Mouse (Mus musculus): ENCODE results near the gene Epn1. TPM values are rescaled to one million over a fixed set of nuclear protein-coding genes. Genes with fewer than 3 reads are reported as not detected.

Gene Epn1
- polyA plus RNA-seq, 1 experiment = not detected

DNA sequence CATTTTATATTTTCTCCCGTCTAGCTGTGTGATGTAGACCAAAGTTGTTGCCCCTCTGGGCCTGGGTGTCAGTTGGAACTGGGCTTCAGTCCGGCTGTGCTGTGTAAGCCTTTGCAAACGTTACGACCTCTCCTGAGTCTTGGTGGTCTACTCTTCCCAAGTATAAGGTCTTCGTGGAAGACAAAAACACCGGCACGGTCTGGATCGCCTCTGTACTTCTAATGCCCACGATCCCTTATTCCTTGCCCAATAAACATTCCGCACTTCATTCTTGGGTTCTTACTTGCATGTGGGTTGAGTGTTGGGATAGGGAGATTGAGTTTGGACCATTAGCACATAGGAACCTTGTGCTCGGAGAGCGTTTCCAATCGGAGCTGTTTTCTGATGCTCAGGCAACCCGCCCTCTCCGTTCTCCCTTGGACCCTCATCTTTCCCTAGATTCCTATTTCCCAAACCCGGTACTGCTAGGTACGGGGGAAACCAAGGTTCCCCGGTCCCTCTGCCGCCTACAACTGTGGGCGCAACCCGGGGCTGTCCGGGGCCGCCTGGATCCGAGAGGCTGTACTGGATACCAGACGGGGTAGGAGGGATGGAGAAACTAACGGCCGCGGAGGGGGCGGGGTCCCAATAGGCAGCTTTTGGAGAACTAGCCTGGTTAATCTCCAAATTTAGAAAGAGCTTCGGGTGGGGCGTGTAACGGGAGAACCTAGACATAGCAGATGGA lies 26.4 kb upstream of the Epn1 start:
- H3K4me3 ChIP-seq (ENCODE audit: insufficient read depth, low read depth, low read length) = peak overlapping the region; percentile 78
- WGBS = 10% methylated on average over 32 of the region's 32 CpGs
- H3K27ac ChIP-seq (ENCODE audit: insufficient read depth, low read depth, low read length) = no peak overlapping the region
- H3K4me1 ChIP-seq (ENCODE audit: control insufficient read depth, insufficient read depth, low read length) = peaks cover 28% of the 10 kb centered on the region
- no peak for TF ChIP-seq POLR2A (IDR thresholded peaks at IDR 0.05; ENCODE audit: insufficient read depth, low read depth, low read length)
- no peak for TF ChIP-seq CTCF (IDR thresholded peaks at IDR 0.05; ENCODE audit: insufficient read depth, low read depth, low read length)

DNA sequence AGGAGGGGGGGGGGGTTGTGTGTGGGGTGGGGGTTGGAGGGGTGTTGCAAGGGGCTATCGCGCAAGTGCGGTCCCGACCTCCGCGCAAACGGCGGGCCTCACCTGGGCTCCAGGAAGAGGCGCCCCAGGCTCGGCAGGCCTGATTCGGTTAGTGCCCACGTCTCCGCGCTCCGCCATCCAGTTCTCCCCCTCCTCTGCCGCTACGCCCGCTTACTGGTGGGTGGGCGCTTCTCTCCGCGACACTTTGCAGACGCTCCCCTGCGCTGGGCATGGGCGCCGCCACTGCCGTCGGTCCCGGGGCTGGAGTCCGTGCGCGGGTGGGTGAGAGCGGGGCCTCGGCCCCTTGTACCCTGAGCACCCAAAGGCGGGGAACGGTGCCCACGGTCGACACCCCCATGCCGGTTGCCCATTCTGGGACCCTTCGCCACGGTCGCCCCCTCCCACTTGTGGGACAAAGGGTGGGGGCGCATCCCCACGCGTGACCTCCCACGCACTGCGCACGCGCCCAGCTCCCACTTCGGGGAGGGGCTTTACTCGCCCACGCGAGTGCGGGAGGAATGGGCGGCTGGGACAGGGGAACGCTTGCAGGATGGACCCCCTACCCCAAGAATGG lies 23.3 kb upstream of the Epn1 start:
- Histone ChIP-seq H3K4me3 (ENCODE audit: insufficient read depth, low read depth, low read length) (peak overlapping the region; percentile 73), H3K27ac (ENCODE audit: insufficient read depth, low read depth, low read length) (peak overlapping the region; percentile 88), H3K4me1 (ENCODE audit: control insufficient read depth, insufficient read depth, low read length) (peaks cover 41% of the 10 kb centered on the region)
- TF ChIP-seq POLR2A (IDR thresholded peaks at IDR 0.05; ENCODE audit: insufficient read depth, low read depth, low read length) (peak; percentile 54), CTCF (IDR thresholded peaks at IDR 0.05; ENCODE audit: insufficient read depth, low read depth, low read length) (no peak)
- WGBS = 1% methylated on average over 54 of the region's 55 CpGs

DNA sequence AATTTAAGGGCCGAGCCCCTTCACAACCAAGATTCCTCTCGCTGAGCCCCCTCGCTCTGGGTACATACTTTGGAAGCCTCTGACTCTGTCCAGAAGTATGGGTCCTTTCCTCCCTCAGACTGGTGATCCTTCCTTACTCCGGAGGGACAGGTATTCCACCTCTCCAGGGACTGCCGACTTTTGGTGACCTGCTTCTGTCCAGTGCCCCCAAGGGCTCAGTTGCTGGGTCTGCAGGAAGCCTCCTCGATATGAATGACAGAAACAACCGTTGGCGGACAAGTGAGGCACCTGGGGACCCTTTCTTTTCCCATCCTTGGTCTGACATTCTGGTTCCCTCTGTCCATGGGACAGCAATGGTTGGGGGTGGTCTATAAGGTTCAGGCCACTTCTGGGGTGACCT lies 22.7 kb upstream of the Epn1 start:
- Histone ChIP-seq H3K4me3 (ENCODE audit: insufficient read depth, low read depth, low read length) (peak overlapping the region; percentile 73), H3K4me1 (ENCODE audit: control insufficient read depth, insufficient read depth, low read length) (peaks cover 41% of the 10 kb centered on the region), H3K27ac (ENCODE audit: insufficient read depth, low read depth, low read length) (peak overlapping the region; percentile 88)
- TF ChIP-seq POLR2A (IDR thresholded peaks at IDR 0.05; ENCODE audit: insufficient read depth, low read depth, low read length) (no peak), CTCF (IDR thresholded peaks at IDR 0.05; ENCODE audit: insufficient read depth, low read depth, low read length) (no peak)
- 19% methylated on average over 8 of the region's 8 CpGs for WGBS

DNA sequence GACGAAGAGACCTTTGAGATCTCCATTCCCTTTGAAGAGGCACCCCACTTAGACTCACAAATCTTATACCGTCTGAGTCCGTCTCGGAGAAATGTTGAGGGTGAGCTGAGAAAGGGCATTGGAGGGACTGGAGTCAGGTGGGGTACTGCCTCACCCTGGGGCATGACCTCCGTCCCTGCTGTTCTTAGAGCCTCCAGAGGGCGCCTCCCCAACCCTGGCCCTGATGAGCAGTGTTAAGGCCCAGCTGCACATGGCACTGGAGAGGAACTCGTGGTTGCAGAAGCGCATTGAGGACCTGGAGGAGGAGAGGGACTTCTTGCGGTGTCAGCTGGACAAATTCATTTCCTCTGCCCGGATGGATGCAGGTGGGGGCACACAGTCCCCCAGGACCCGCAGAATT lies 22.2 kb upstream of the Epn1 start:
- WGBS = 34% methylated on average over 11 of the region's 11 CpGs
- Histone ChIP-seq H3K27ac (ENCODE audit: insufficient read depth, low read depth, low read length) (peak overlapping the region; percentile 88), H3K4me1 (ENCODE audit: control insufficient read depth, insufficient read depth, low read length) (peaks cover 37% of the 10 kb centered on the region), H3K4me3 (ENCODE audit: insufficient read depth, low read depth, low read length) (peak overlapping the region; percentile 73)
- TF ChIP-seq POLR2A (IDR thresholded peaks at IDR 0.05; ENCODE audit: insufficient read depth, low read depth, low read length) (no peak), CTCF (IDR thresholded peaks at IDR 0.05; ENCODE audit: insufficient read depth, low read depth, low read length) (0 out of 2 replicates have a peak, but pooled peaks have one; percentile 16)

DNA sequence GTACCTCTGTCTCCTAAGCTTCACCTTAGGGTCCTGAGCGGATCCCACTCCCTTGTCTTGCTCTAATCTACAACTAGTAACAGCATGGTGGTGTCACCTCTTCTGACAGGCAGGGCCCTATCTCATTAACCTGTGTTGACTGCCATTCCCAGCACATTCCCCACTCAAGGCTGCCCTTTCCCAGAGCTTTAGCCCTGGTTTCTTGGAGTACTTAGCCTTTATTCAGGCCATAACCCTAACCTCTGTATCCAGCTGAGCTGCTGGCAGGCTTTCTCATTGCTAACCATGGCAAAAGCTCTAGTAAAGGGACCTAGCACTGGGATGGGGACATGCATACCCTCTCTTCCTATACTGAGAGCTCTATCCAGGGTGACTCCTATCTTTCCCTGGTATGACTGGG lies 21.4 kb upstream of the Epn1 start:
- H3K27ac ChIP-seq (ENCODE audit: insufficient read depth, low read depth, low read length) = no peak overlapping the region
- TF ChIP-seq CTCF (IDR thresholded peaks at IDR 0.05; ENCODE audit: insufficient read depth, low read depth, low read length) = no peak
- no peak for TF ChIP-seq POLR2A (IDR thresholded peaks at IDR 0.05; ENCODE audit: insufficient read depth, low read depth, low read length)
- no peak overlapping the region for H3K4me3 ChIP-seq (ENCODE audit: insufficient read depth, low read depth, low read length)
- WGBS = 94% methylated on average over 1 of the region's 1 CpGs
- H3K4me1 ChIP-seq (ENCODE audit: control insufficient read depth, insufficient read depth, low read length) = peaks cover 30% of the 10 kb centered on the region

DNA sequence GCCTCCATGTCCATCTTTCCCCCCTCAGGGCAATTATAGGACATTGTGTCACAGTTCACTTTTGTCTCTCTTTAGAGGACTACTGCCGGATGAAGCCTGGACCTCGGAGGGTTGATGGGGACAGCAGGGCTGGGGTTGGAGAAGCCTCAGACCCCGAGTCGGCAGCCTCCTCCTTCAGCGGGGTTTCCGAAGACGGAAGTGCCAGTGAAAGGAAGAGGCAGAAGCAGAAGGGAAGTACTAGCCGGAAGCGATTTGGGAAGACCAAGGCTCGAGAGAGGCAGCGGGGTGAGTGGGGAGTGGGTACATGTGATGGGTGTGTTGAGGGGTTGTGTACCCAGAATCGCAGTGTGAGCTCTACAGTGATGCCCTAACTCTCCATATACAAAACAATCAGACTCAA lies 20.6 kb upstream of the Epn1 start:
- 87% methylated on average over 12 of the region's 12 CpGs for WGBS
- Histone ChIP-seq H3K27ac (ENCODE audit: insufficient read depth, low read depth, low read length) (no peak overlapping the region), H3K4me3 (ENCODE audit: insufficient read depth, low read depth, low read length) (no peak overlapping the region), H3K4me1 (ENCODE audit: control insufficient read depth, insufficient read depth, low read length) (peaks cover 28% of the 10 kb centered on the region)
- no peak for TF ChIP-seq CTCF (IDR thresholded peaks at IDR 0.05; ENCODE audit: insufficient read depth, low read depth, low read length)
- no peak for TF ChIP-seq POLR2A (IDR thresholded peaks at IDR 0.05; ENCODE audit: insufficient read depth, low read depth, low read length)

DNA sequence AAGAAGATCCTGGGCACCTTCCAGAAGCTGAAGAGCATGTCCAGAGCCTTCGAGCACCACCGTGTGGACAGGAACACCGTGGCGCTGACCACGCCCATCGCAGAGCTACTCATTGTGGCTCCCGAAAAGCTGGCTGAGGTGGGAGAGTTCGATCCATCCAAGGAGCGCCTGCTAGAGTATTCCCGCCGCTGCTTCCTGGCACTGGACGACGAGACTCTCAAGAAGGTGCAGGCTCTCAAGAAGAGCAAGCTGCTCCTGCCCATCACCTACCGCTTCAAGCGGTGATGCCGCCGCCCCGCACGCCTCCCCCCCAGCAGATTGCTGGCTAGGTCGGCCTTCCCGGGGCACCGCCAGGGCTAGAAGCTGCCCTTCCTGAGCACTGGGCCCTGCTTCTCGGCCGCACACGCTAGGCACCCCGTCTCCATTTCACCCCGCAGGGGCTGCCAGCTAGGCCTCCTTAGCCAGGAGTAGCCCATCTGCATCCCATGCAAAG lies 19.8 kb upstream of the Epn1 start:
- 3% methylated on average over 27 of the region's 27 CpGs for WGBS
- Histone ChIP-seq H3K27ac (ENCODE audit: insufficient read depth, low read depth, low read length) (peak overlapping the region; percentile 96), H3K4me3 (ENCODE audit: insufficient read depth, low read depth, low read length) (peak overlapping the region; percentile 63), H3K4me1 (ENCODE audit: control insufficient read depth, insufficient read depth, low read length) (peaks cover 23% of the 10 kb centered on the region)
- TF ChIP-seq CTCF (IDR thresholded peaks at IDR 0.05; ENCODE audit: insufficient read depth, low read depth, low read length) (peak; percentile 29; the same call in 1 of the 2 replicates), POLR2A (IDR thresholded peaks at IDR 0.05; ENCODE audit: insufficient read depth, low read depth, low read length) (no peak)

DNA sequence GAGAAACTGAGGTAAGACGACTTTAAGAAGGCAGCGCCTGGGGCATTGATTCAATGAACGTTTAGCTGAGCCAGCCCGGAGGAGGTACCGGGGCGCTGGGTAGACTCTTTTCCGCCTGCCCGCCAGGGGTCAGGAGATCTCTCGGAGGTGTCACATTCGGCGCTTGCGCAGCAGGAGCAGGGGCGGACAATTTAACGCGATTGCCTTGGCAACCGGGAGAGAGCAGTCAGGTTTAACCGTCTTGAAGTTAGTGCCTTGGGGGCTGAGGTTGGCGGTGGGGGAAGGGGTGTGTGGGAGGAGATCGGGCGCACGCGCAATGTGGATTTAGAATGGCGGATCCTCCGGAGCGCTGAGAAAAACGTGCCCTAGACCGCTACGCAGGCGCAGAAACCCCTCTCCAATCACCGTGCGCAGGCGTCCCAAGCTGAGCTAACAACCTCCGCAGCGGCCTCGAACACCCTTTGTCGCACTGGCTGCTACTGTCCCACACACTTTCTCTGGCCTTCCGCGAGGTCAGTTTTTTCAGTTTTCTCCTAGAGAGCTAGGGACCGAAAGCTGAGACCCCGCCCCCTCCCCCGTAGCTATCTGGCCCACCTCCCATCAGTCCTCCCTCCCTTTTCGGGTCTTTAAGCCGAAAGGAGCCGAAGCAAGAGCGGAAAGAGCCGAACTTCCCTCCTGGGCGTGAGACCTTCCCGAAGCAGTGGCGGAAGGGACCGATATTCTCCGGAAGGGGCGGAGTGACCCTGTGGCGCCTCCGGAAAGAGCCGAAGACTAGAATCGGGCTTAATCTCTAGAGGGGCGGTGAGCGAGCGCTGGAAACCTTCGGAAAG lies 18.9 kb upstream of the Epn1 start:
- Histone ChIP-seq H3K4me3 (ENCODE audit: insufficient read depth, low read depth, low read length) (peak overlapping the region; percentile 63), H3K27ac (ENCODE audit: insufficient read depth, low read depth, low read length) (peak overlapping the region; percentile 97), H3K4me1 (ENCODE audit: control insufficient read depth, insufficient read depth, low read length) (peaks cover 27% of the 10 kb centered on the region)
- peak; percentile 70 for TF ChIP-seq CTCF (IDR thresholded peaks at IDR 0.05; ENCODE audit: insufficient read depth, low read depth, low read length)
- peak; percentile 46 for TF ChIP-seq POLR2A (IDR thresholded peaks at IDR 0.05; ENCODE audit: insufficient read depth, low read depth, low read length)
- WGBS = under 1% methylated on average over 60 of the region's 60 CpGs
